Mouse (Mus musculus): Measurements from ENCODE around the gene Zc3h12a. TPM values are rescaled to one million over a fixed set of nuclear protein-coding genes. Genes with fewer than 3 reads are reported as not detected.

Zc3h12a gene
- total and polyA plus RNA-seq, 3 experiments = 0.92 to 3.3 TPM; not detected in 1

GRCm38 (mm10) chr4:125116929-125117328, 10.7 kb downstream of the Zc3h12a start:
- Histone ChIP-seq H3K4me3 (ENCODE audit: control insufficient read depth in 1 of 2, insufficient read depth in 1 of 2, low read depth in 2 of 2, low read length in 2 of 2) (peak overlapping the region; percentile 18 to 30; a peak in 3 of 4 replicates), H3K4me1 (ENCODE audit: control insufficient read depth in 1 of 2, insufficient read depth in 2 of 2, low read length in 2 of 2) (peaks cover 10 to 33% of the 10 kb centered on the region in 2 experiments), H3K79me2 (ENCODE audit: control insufficient read depth, insufficient read depth, low read length, poor library complexity) (no peaks in the 10 kb centered on the region), H3K36me3 (ENCODE audit: control insufficient read depth in 1 of 2, insufficient read depth in 2 of 2, low read length in 2 of 2) (peaks cover 0 to 19% of the 10 kb centered on the region in 2 experiments; a peak in 2 of 4 replicates), H3K27ac (ENCODE audit: control insufficient read depth, low read depth, low read length) (peak overlapping the region; percentile 73), H3K27me3 (ENCODE audit: control insufficient read depth in 1 of 2, insufficient read depth in 2 of 2, low read length in 2 of 2) (no peaks in the 10 kb centered on the region), H3K9ac (ENCODE audit: control insufficient read depth, low read depth, low read length, poor library complexity, severe bottlenecking) (peak overlapping the region; percentile 21), H3K9me3 (replicated peaks; ENCODE audit: insufficient read depth, low read length) (no peaks in the 10 kb centered on the region)
- no peak for TF ChIP-seq NRF1 (IDR thresholded peaks at IDR 0.05; ENCODE audit: insufficient read depth, low read depth, low read length, poor library complexity, severe bottlenecking)
- no peak for TF ChIP-seq USF1 (IDR thresholded peaks at IDR 0.05; ENCODE audit: low read depth, low read length)
- TF ChIP-seq MYB (IDR thresholded peaks at IDR 0.05; ENCODE audit: low read depth, low read length) = no peak
- TF ChIP-seq POLR2A (IDR thresholded peaks at IDR 0.05; ENCODE audit: control insufficient read depth in 1 of 2, insufficient read depth in 1 of 2, low read depth in 1 of 2, low read length in 2 of 2, poor library complexity in 1 of 2) = no peak
- no peak for TF ChIP-seq MXI1 (IDR thresholded peaks at IDR 0.05; ENCODE audit: low read depth, low read length)
- TF ChIP-seq UBTF (IDR thresholded peaks at IDR 0.05; ENCODE audit: borderline replicate concordance, insufficient read depth, low read depth, low read length) = no peak
- TF ChIP-seq EP300 (IDR thresholded peaks at IDR 0.05; ENCODE audit: low read depth in 1 of 2, low read length in 2 of 2) = no peak
- no peak for TF ChIP-seq CHD1 (IDR thresholded peaks at IDR 0.05; ENCODE audit: low read depth, low read length)
- TF ChIP-seq NELFE (IDR thresholded peaks at IDR 0.05; ENCODE audit: low read depth, low read length) = no peak
- TF ChIP-seq E2F4 (IDR thresholded peaks at IDR 0.05; ENCODE audit: borderline replicate concordance, low read depth, low read length) = no peak
- no peak for TF ChIP-seq KAT2A (conservative IDR thresholded peaks at IDR 0.05; ENCODE audit: low read depth, low read length)
- no peak for DNase-seq (ENCODE audit: low read depth, low spot score)

- no peaks in the 10 kb centered on the region for H3K79me2 ChIP-seq (ENCODE audit: control insufficient read depth, insufficient read depth, low read length, poor library complexity)
- H3K36me3 ChIP-seq (ENCODE audit: control insufficient read depth in 1 of 2, insufficient read depth in 2 of 2, low read length in 2 of 2) = peaks cover 0 to 19% of the 10 kb centered on the region in 2 experiments; a peak in 2 of 4 replicates
- no peaks in the 10 kb centered on the region for H3K9me3 ChIP-seq (replicated peaks; ENCODE audit: insufficient read depth, low read length)
- H3K27me3 ChIP-seq (ENCODE audit: control insufficient read depth in 1 of 2, insufficient read depth in 2 of 2, low read length in 2 of 2) = no peaks in the 10 kb centered on the region
- H3K27ac ChIP-seq (ENCODE audit: control insufficient read depth, low read depth, low read length) = peak overlapping the region; percentile 73
- H3K4me1 ChIP-seq (ENCODE audit: control insufficient read depth in 1 of 2, insufficient read depth in 2 of 2, low read length in 2 of 2) = peaks cover 10 to 33% of the 10 kb centered on the region in 2 experiments
- peak; percentile 89 for DNase-seq (ENCODE audit: low read depth, low spot score)
- H3K9ac ChIP-seq (ENCODE audit: control insufficient read depth, low read depth, low read length, poor library complexity, severe bottlenecking) = peak overlapping the region; percentile 44
- peak overlapping the region; percentile 18 to 30; a peak in 3 of 4 replicates for H3K4me3 ChIP-seq (ENCODE audit: control insufficient read depth in 1 of 2, insufficient read depth in 1 of 2, low read depth in 2 of 2, low read length in 2 of 2)
- peak; percentile 55 for TF ChIP-seq NELFE (IDR thresholded peaks at IDR 0.05; ENCODE audit: low read depth, low read length)
- TF ChIP-seq RAD21 (IDR thresholded peaks at IDR 0.05; ENCODE audit: low read depth, low read length) = no peak
- TF ChIP-seq USF2 (IDR thresholded peaks at IDR 0.05; ENCODE audit: borderline replicate concordance in 1 of 2, insufficient read depth in 1 of 2, low read depth in 1 of 2, low read length in 2 of 2) = no peak
- peak; percentile 28; the same call in 1 of the 2 replicates for TF ChIP-seq HCFC1 (IDR thresholded peaks at IDR 0.05; ENCODE audit: low read depth, low read length)
- TF ChIP-seq MAZ (IDR thresholded peaks at IDR 0.05; ENCODE audit: low read depth, low read length) = no peak
- peak; percentile 36 to 53 for TF ChIP-seq EP300 (IDR thresholded peaks at IDR 0.05; ENCODE audit: low read depth in 1 of 2, low read length in 2 of 2)
- peak; percentile 81 for TF ChIP-seq MAX (IDR thresholded peaks at IDR 0.05; ENCODE audit: low read length)
- TF ChIP-seq POLR2AphosphoS5 (IDR thresholded peaks at IDR 0.05; ENCODE audit: borderline replicate concordance, low read depth, low read length) = 0 out of 2 replicates have a peak, but pooled peaks have one; percentile 36
- TF ChIP-seq MEF2A (IDR thresholded peaks at IDR 0.05; ENCODE audit: extremely low read depth, insufficient replicate concordance, low read depth, low read length, poor library complexity, severe bottlenecking) = no peak
- no peak for TF ChIP-seq CHD1 (IDR thresholded peaks at IDR 0.05; ENCODE audit: low read depth, low read length)
- no peak for TF ChIP-seq SMC3 (IDR thresholded peaks at IDR 0.05; ENCODE audit: low read depth, low read length)
- no peak for TF ChIP-seq GABPA (IDR thresholded peaks at IDR 0.05; ENCODE audit: low read depth, low read length)
- TF ChIP-seq TAL1 (IDR thresholded peaks at IDR 0.05; ENCODE audit: low read length) = no peak
- no peak for TF ChIP-seq KAT2A (conservative IDR thresholded peaks at IDR 0.05; ENCODE audit: low read depth, low read length)
- peak; percentile 70 for TF ChIP-seq USF1 (IDR thresholded peaks at IDR 0.05; ENCODE audit: low read depth, low read length)
- TF ChIP-seq GATA1 (IDR thresholded peaks at IDR 0.05; ENCODE audit: low read depth, low read length) = no peak
- TF ChIP-seq ZMIZ1 (IDR thresholded peaks at IDR 0.05; ENCODE audit: low read depth, low read length) = no peak
- peak; percentile 74 for TF ChIP-seq MXI1 (IDR thresholded peaks at IDR 0.05; ENCODE audit: low read depth, low read length)
- 0 out of 2 replicates have a peak, but pooled peaks have one; percentile 48 for TF ChIP-seq UBTF (IDR thresholded peaks at IDR 0.05; ENCODE audit: borderline replicate concordance, insufficient read depth, low read depth, low read length)
- no peak for TF ChIP-seq POLR2AphosphoS2 (IDR thresholded peaks at IDR 0.05; ENCODE audit: low read length)
- TF ChIP-seq ZKSCAN1 (IDR thresholded peaks at IDR 0.05; ENCODE audit: low read depth, low read length) = no peak
- no peak for TF ChIP-seq BHLHE40 (IDR thresholded peaks at IDR 0.05; ENCODE audit: borderline replicate concordance, low read depth, low read length)
- no peak for TF ChIP-seq ZNF384 (IDR thresholded peaks at IDR 0.05; ENCODE audit: low read depth, low read length)
These were observed 11.4 kb downstream of the Zc3h12a start for GRCm38 (mm10) chr4:125116090-125116861.
